Mouse (Mus musculus): ENCODE measurements at regions not wholly inside any gene's neighbourhood (a gene's known extent, or its start where the extent isn't known, plus 50 kb on each side); places are given as distances from the start of the nearest gene placed in this dataset.

GRCm38 (mm10) chr2:133716243-133716642 is 164.3 kb downstream of the Bmp2 start:
- no peak for TF ChIP-seq POLR2A (IDR thresholded peaks at IDR 0.05; ENCODE audit: extremely low read depth, insufficient read depth, low read length)
- no peak for TF ChIP-seq CTCF (IDR thresholded peaks at IDR 0.05; ENCODE audit: extremely low read depth, insufficient read depth, low read length)
